Mouse (Mus musculus) megakaryocyte-erythroid progenitor cell, adult 5-6 weeks (primary cell): ENCODE results near the gene Gm5148. TPM values are rescaled to one million over a fixed set of nuclear protein-coding genes. Genes with fewer than 3 reads are reported as not detected.
A peak's percentile ranks its signal among the peaks of the same experiment; 100 is the strongest.

Source experiments
- ATAC-seq: replicated peaks from 2 replicates; pipeline ENCODE4 v1.8.0; 2016; ENCODE audit warnings: mild to moderate bottlenecking, inconsistent platforms; ENCODE audit not compliant: severe bottlenecking, poor library complexity, low FRiP score, low TSS enrichment
- total RNA-seq, 2 experiments: library from RNA; stranded (forward) in 1 of 2; stranded (reverse) in 1 of 2; fragments of 200-1000, 215-1000 nt in 1 of 2; fragments of >200 nt in 1 of 2; fragmentation: Nextera tagmentation in 1 of 2; gene quantifications; 2 replicates each; pipeline ENCODE4 v1.2.3; 2014 to 2017

The Gm5148 gene
- total RNA-seq, 2 experiments from 2014 or later: 46.9 TPM; not detected in 1

DNA sequence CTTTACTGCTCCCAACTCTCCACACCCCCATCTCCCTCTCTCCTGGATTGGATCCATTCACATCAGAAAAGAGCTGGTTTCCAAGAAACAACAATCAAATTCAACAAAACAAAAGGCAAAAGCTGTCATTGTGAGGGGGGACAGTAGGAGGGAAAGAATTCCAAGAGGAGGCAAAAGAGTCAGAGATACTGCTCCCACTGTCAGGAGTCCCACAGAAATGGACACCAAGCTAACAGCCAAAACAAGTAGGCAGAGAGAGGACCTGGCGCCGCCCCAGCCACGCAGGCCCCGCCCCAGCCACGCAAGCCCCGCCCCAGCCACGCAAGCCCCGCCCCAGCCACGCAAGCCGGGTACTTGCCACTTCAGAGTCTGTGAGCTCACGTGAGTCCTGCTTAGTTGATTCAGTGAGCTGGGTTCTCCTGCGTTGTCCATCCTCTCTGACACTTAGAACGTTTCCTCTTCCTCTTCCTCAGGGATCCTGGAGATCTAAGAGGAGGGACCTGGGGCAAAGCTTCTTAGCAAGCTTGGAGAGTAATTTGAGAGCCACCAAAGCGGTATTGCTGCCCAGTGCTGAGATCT is 19.5 kb downstream of the Gm5148 start:
- ATAC-seq: peak; percentile 75

DNA sequence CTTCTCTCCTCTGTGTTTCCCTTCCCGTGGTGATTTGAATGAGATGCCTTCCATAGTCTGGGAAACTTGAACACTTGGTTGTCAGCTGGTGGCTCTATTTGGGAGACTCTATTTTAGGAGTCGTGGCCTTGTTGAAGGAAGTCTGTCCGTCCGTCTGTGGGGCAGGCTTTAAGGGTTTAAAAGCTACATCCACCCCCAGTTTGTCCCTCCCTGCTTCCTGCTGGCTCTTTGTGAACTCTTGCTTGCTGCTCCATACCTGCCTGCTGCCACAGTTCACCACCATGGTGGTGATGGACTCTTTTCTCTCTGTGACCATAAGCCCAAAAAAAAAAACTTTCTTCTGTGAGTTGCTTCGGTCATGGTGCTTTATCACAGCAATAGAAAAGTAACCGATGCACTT is 21.2 kb downstream of the Gm5148 start:
- ATAC-seq: no peak

DNA sequence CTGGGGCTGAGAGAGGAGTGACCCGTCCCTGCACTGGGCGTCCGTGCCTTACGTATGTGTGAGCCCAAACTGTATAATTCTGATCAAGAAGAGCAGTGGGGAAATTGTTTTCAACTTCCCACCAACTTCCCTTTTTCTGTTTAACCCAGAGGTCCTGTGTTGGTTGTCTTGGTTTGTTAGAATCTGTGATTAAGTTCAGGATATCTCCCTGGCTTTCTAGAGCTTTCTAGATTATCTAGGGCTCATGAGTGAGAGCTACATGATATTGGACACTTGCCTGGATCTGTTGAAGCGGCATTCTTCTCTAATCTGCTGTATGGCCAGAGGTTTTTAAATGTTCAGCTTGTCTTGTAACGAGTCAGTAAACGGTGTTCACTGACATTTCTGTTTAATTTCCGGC is 30.7 kb downstream of the Gm5148 start:
- ATAC-seq: 0 out of 2 replicates have a peak, but pooled peaks have one; percentile 44

DNA sequence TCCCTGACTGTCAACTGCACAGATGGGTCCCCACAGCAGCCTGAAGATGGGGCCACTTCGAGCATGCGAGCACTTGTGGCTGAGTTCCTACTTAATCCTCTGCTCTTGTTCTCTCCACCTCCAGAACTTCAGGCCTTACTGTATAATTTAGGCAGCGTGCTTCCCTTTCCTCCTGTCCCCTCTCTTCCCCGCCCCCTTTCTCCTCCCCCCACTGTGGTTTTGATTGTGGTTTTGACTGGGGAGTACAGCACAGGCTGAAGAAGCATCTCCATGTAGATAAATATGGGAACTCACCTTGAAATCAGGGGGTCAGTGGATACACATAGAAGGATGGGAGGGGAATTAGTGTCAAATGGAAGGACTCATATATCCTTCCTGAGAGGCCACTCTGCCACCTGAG is 31.3 kb downstream of the Gm5148 start:
- no peak for ATAC-seq

- no peak; the same call in 1 of the 2 replicates for ATAC-seq
These were observed 36.9 kb downstream of the Gm5148 start for GRCm38 (mm10) chr3:37687158-37687980.

DNA sequence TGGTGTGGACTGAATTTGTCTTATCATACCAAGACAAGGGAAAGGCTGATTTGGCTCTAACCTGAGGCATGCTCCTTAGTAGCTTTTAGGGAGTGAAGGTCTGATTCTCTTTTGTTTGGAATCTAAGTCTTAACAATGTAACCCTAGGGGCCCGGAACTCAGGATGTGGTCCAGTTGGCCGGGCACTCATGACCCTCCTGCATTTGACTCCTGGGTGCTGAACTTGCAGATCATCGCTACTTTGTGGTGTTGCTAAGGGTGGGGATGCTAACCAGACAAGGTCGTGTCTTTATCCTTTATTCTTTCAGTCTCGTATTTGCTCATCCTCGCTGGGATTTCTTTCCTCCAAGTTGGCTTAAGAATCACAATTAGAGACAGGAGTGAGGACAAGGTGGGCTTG is 37.5 kb downstream of the Gm5148 start:
- ATAC-seq: no peak

DNA sequence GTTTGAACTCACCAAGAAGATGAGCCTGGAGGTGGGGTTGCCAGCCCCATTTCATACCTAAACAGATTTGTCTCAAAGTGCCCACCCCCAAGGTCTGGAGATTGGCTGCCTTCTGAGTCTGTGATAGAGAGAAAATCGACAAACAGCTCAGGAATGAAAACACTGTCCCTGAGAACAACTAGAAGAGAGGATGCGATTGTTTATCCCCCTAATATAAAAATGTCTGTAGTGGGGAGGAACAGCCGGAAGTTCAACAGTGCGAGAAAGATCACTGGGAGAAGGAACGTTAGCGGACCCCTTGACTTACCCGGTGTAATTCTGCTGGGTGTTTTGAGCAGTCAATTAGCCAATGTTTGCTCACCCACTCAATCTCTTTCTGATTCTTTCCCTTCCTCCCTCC is 38.1 kb downstream of the Gm5148 start:
- ATAC-seq: no peak

DNA sequence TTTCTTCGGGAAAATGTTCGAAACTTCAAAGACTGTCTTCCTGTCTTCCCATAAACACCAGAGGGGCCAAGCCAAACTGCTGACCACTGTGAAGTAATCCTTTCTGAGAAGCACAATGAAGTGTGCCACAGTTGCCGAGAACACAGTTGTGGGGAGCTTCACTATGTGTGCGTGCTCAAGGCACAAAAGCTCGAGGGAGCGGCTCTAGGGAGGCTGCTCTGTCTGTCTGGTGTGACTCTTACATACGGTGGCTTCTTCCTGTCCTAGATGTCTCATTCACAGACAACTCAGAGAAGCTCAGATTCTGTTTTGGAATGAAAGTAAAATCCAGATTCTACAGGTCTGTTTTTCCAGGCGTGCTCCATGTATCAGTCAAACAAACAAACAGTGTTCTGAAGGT is 48.0 kb downstream of the Gm5148 start:
- ATAC-seq: no peak

GRCm38 (mm10) chr3:37675056-37675525 is 49.2 kb downstream of the Gm5148 start:
- peak; percentile 49 for ATAC-seq

GRCm38 (mm10) chr3:37673513-37674261 is 50.6 kb downstream of the Gm5148 start:
- no peak for ATAC-seq

DNA sequence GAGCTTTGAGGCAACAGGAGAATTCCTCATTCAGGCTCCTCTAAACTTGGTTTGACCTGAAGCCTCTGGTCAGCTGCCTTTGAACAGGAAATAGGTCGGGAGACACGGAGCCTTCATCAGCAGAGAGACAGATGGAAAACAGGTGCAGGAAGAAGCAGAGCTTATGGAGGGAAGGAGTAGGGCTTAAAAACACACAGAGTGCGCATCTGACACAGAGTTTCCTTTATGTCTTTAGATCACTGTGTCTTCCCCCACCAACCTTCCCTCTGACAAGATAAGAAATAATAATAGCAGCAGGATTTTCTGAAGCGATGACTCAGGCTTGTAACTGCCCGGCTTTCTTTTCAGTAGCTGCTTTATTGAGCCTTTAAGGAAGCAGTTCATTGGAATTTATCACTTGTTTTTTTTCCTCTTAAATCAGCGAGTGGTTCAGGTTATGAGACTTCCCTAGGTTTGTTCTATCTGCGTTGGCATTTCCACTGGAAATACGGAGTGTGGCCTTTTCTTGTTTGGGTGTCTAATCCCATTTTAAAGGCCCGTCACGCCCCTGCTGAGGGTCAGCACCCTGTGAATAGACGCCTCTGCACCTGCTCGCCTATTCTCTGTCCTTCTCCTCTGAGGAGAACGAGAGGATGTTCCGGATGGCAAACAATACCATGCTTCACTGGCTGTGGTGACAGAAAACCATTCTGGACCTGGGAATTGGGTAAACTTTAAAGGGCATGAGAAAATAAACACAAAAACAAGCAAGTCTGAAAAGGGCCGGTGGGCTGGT is 51.8 kb downstream of the Gm5148 start:
- ATAC-seq: no peak

DNA sequence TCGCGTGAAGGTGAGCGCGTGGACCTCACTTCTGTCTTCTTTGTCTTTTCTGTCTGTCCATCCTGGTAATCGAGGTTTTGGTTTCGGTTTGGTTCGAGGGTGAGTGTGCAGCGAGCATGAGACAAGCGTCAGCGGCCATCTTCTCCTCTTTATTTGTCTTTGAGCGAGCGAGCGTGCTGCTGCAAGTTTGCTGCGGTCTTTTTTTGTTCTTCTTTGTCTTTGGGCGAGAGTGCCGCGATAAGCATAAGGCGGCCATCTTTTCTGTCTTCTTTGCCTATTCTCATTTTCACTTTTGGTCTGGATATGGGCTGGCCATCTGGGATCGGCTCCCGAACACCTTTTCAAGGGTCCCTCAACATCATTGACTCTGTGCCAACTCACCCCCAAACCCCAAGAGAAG is 55.2 kb downstream of the Gm5148 start:
- no peak for ATAC-seq

DNA sequence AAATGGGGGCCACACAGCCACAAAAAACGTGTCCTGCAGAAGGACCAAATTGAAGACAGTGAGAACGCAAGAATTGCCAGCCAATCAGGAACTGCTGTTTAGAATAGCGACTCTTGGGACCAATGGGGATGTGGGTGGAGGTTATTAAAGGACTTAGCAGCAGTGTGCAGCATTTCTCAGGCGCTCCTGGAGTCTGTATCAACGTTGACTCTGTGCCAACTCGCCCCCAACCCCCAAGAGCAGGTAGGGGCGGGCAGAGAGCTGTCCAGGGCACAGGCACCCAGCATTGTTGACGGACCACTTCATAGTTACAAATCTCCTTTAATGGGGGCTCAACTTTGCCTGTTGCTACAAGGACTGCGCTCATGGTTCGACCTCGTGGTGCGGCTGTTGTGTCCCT is 55.6 kb downstream of the Gm5148 start:
- ATAC-seq: no peak

DNA sequence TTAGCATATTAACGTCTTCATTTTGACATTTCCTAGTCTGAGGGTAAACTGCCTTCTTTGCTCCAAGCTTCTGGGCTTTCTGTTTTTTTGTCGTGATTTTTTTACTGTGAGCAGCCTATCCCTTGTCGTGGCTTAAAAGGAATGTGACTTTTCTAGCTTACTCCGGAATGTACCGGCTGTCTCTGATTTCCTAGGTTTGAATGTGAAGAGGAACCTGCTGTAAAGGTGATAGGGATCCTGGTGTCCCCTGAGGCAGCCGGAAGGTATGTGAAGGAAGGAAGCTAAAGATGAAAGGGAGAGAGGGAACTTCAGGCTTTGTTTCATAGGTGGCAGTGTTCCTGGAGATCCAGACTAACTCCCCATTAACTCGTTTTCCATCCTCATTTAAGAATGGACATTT is 56.6 kb downstream of the Gm5148 start:
- ATAC-seq: no peak

- no peak for ATAC-seq
These were observed 57.2 kb downstream of the Gm5148 start for GRCm38 (mm10) chr3:37667119-37667467.

- peak; percentile 62 for ATAC-seq
These were observed 57.8 kb downstream of the Gm5148 start for GRCm38 (mm10) chr3:37666291-37667118.
